Mouse (Mus musculus) central nervous system, embryonic 14 days (tissue): ENCODE data around the gene Gm49721. TPM values are rescaled to one million over a fixed set of nuclear protein-coding genes. Genes with fewer than 3 reads are reported as not detected.

Source experiments
- polyA plus RNA-seq: library from polyadenylated mRNA; depleted of rRNA; stranded (reverse); fragments of >200 nt; gene quantifications from 2 replicates; pipeline ENCODE4 v1.2.3, GENCODE M21; 2012; rRNA removed

Gene Gm49721
- polyA plus RNA-seq = 0.66 and 0.79 TPM in 2 replicates

DNA sequence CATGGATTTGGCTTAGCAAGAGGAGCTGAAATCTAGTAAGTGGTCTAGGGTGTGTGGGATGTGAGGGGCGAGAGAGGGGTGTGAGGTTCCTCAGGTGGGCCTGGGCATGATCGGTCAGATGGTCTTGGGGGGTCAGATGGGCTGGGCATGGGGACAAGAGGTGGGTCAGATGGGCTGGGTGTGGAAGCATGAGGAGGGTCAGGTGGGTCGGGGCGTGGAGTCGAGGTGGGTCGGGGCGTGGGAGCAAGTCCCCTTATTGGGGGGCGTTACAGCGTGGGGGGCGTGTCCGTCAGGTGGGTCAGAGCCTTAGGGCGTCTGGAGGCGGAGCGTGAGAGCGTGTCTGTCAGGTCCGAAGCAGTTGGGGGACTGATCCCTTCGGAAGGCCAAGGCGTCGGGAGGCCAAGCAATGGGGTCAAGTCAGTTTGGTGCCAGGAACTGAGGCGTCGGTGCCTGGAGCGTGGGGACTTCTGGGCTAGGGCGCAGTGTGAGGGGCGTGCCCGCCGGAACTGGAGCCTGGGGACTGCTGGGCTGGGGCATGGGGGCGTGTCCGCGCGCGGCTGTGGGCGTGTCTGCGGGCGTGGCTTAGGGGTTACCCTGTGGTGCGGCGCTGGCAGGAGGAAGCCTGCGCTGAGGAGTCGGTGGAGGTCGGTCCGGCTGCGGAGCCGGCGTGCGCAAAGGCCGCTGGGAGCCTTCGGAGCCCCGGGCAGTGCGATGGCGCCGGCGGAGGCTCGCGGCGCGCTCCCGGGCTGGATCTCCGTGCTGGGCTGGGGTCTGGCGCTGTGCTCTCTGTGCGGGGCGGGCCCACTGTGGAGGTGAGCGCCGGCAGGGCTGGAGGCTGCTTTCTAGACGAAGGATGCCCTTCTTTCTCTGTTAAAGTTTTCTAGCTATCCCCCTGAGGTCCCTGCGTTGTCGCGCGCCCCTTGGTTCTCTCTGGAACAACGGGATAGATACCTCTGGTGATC, at the start of gene Gm49721:
Gm49721 (plus strand) TSS at position 618 of the 962 bp plus-strand sequence.

DNA sequence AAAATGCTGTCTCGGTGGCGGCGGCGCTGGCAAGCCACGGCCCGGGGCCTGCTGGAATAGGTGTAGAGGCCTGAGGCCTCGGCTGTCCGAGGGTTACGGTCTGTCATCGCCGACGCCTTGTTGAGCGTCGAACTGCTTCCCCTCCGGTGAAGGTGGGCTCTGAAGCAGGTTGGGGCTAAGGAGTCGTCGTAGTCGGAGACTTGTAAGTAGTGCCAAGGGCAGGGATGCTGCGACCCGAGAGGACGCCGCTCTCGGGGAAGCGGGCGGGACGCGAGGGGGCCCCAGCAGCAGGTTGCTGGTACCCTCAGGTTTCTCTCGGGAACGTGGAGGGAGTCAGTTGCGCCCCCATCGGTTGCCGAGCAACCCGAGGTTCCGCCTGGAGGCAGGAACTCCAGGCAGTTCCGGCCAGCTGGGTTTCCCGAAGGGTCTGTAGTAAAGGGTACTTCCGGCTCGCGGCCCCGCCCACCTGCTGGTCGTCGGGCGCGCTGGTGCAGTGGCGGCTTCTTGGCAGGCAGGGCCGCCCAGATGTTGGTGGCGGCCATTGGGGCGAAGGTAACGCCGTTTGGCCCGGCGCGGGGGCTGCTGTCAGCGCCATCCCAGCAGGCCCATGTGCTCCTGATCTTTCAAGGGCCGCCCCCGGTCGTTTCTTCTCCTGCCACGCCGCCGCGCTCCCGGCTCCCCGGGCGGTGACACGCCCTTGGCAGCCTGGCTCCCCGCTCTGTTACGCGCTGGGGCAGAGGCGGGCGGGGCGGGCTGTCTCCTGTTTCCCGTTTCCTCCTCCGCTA, 30.5 kb upstream of the Gm49721 start, which contains the start of gene Rsph3b:
Rsph3b (minus strand) TSS at position 699 of the 785 bp plus-strand sequence.

DNA sequence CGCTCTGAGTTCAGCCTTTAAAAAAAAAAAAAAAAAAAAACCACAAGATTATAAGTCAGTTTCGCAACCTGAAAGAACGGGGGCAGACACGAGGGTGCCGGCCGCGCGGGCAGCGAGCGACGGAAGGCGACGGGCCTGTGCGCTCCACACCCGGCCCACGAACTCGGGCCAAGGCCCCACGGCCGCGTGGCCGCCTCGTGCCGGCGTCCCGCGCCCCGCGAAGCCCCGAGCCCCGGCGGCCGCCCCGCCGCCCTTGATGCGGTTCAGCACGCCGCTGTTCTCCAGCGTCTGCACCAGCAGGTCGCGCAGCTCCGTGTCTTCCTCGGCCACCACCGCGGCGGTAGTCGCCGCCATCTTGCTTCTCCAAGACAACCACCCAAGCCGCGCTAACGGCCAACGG, 17.9 kb upstream of the Gm49721 start, which contains the start of gene Tagap1:
Tagap1 (minus strand) TSS at position 381 of the 400 bp plus-strand sequence.

DNA sequence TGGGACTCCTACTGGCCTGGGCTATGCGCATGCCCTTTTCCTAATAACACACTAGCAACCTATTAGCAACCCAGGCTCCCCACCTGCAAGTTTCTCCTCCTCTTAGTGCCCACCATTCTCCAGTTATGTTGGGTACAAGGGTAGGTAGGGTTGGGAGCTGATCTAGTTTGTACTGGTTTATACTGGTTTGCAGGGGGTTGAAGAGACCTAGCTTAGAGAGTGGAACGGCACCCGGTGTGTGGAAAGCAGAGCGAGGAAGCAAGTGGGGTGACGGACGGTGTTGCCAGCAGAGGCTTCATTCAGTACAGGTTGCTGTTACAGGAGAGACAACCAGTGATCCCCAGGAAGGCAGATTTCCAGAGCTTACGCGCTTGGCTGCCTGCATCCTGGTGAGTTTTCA, 8.4 kb upstream of the Gm49721 start, which contains the start of gene Rnaset2b:
Rnaset2b (plus strand) TSS at position 301 of the 400 bp plus-strand sequence.

DNA sequence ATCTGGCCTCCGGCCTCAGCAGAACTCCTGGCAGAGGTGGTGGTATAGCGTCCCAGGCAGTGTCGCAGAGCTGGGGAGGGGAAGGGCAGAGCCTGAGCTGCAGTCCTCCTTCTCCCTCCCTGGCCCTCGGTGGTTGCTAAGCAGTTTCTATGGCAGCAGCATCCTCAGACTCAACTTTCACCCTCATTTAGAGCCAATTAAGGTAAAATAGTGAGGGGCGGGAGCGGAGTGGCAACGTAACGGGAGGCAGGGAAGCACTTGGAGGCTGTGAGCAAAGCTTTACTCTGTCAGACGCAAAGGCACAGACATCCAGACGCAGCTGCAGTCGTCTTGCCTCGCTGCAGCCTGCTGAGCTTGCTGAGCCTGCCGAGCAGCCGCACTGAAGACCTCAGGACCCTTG, 46.6 kb downstream of the Gm49721 start, which contains the start of gene Gm1604a:
Gm1604a (plus strand) TSS at position 312 of the 400 bp plus-strand sequence.

Other genes with a start within 250 kb of the Gm49721 start
- gene Ezr, start 196.1 kb upstream of the Gm49721 start, polyA plus RNA-seq = 44.3 and 63.2 TPM in 2 replicates
- gene Rsph3b, start 30.2 kb upstream of the Gm49721 start, polyA plus RNA-seq = 27.0 and 27.9 TPM in 2 replicates
- gene Tagap1, start 17.7 kb upstream of the Gm49721 start, polyA plus RNA-seq = 46.1 and 47.7 TPM in 2 replicates
- 86.5 and 102 TPM in 2 replicates for gene Rnaset2b, start 8.3 kb upstream of the Gm49721 start, polyA plus RNA-seq
- not detected in 2 replicates for gene Gm1604a, start 46.7 kb downstream of the Gm49721 start, polyA plus RNA-seq
- 24.9 and 27.7 TPM in 2 replicates for gene Rps6ka2, start 191.2 kb downstream of the Gm49721 start, polyA plus RNA-seq